Mouse (Mus musculus) forebrain, embryonic 12.5 days (tissue): ENCODE data around the gene Ezr. TPM values are rescaled to one million over a fixed set of nuclear protein-coding genes. Genes with fewer than 3 reads are reported as not detected.
"Not testable (repeated sequence)": the region's sequence is repeated elsewhere in the genome, so short reads cannot be mapped to it uniquely, and the experiment has no call there.

Source experiments
- ATAC-seq: fragments of 200-750 bp; cut with Nextera tagmentation; 2 replicates; pipeline ENCODE4 v1.8.0; 2017; ENCODE audit warnings: moderate TSS enrichment; ENCODE audit not compliant: low FRiP score
- H3K27ac ChIP-seq: fragments of 300-500 bp; sonication (generic); 2 replicates; pipeline ENCODE4 v1.5.1; 2016; ENCODE audit warnings: mild to moderate bottlenecking
- H3K27me3 ChIP-seq: fragments of 300-500 bp; sonication (generic); 2 replicates; pipeline ENCODE4 v1.6.1; 2016; ENCODE audit warnings: mild to moderate bottlenecking
- H3K36me3 ChIP-seq: fragments of 300-500 bp; sonication (generic); replicated peaks from 2 replicates; pipeline ENCODE4 v1.6.1; 2016; ENCODE audit warnings: mild to moderate bottlenecking
- H3K4me1 ChIP-seq: fragments of 300-500 bp; sonication (generic); 2 replicates; pipeline ENCODE4 v1.6.1; 2016
- H3K4me2 ChIP-seq: fragments of 300-500 bp; sonication (generic); 2 replicates; pipeline ENCODE4 v1.6.1; 2016; ENCODE audit warnings: mild to moderate bottlenecking, moderate library complexity
- H3K4me3 ChIP-seq: fragments of 300-500 bp; sonication (generic); replicated peaks from 2 replicates; pipeline ENCODE4 v1.5.1; 2016; ENCODE audit warnings: mild to moderate bottlenecking
- H3K9ac ChIP-seq: fragments of 300-500 bp; sonication (generic); 2 replicates; pipeline ENCODE4 v1.6.1; 2016; ENCODE audit warnings: mild to moderate bottlenecking
- H3K9me3 ChIP-seq: fragments of 300-500 bp; sonication (generic); 2 replicates; pipeline ENCODE4 v1.6.1; 2016
- WGBS: fragments of 180-500 bp; shearing (Covaris S2); methylation state at CpG from one replicate; pipeline ENCODE4 v1.1.7; 2016; 5-methylcytosine and 5-hydroxymethylcytosine counted together
- polyA plus RNA-seq: library from polyadenylated mRNA; unstranded; fragments of >200 nt; fragmentation: Nextera tagmentation; extraction: Ambion mirVana; gene quantifications from 2 replicates; pipeline ENCODE4 v1.2.1, GENCODE M21; 2016

Ezr gene
- polyA plus RNA-seq, 1 experiment from 2014 or later = 122 TPM

- Histone ChIP-seq H3K27me3 (no peaks in the 10 kb centered on the region), H3K27ac (0 out of 2 replicates have a peak overlapping the region, but pooled peaks have one; percentile 47), H3K9ac (no peak overlapping the region), H3K36me3 (peaks cover 33% of the 10 kb centered on the region), H3K4me3 (no peak overlapping the region), H3K4me2 (no peak overlapping the region), H3K4me1 (peaks cover 49% of the 10 kb centered on the region), H3K9me3 (no peaks in the 10 kb centered on the region)
- WGBS = 64% methylated on average over 12 of the region's 12 CpGs
- ATAC-seq = no peak
Measured at GRCm38 (mm10) chr17:6737273-6737997, 45.1 kb downstream of the Ezr start.

GRCm38 (mm10) chr17:6736306-6737272 lies 46.0 kb downstream of the Ezr start:
- Histone ChIP-seq H3K27ac (peak overlapping the region; percentile 54), H3K36me3 (peaks cover 24% of the 10 kb centered on the region), H3K4me1 (peaks cover 40% of the 10 kb centered on the region), H3K27me3 (no peaks in the 10 kb centered on the region), H3K9me3 (no peaks in the 10 kb centered on the region), H3K4me3 (no peak overlapping the region), H3K4me2 (no peak overlapping the region), H3K9ac (no peak overlapping the region)
- WGBS = 17% methylated on average over 15 of the region's 15 CpGs
- ATAC-seq = peak; percentile 58; the same call in 1 of the 2 replicates

- H3K36me3 ChIP-seq = peaks cover 13% of the 10 kb centered on the region
- H3K27ac ChIP-seq = no peak overlapping the region
- H3K4me3 ChIP-seq = no peak overlapping the region
- peaks cover 25% of the 10 kb centered on the region for H3K4me1 ChIP-seq
- ATAC-seq = no peak
- WGBS = 93% methylated on average over 12 of the region's 12 CpGs
- no peak overlapping the region for H3K4me2 ChIP-seq
- no peak overlapping the region for H3K9ac ChIP-seq
- no peaks in the 10 kb centered on the region for H3K9me3 ChIP-seq
- H3K27me3 ChIP-seq = no peaks in the 10 kb centered on the region
Measured at GRCm38 (mm10) chr17:6734746-6735441, 47.7 kb downstream of the Ezr start.

- no peaks in the 10 kb centered on the region for H3K36me3 ChIP-seq
- H3K27ac ChIP-seq = no peak overlapping the region
- peaks cover 30% of the 10 kb centered on the region for H3K4me1 ChIP-seq
- H3K4me3 ChIP-seq = no peak overlapping the region
- no peak overlapping the region for H3K9ac ChIP-seq
- H3K9me3 ChIP-seq = no peaks in the 10 kb centered on the region
- WGBS = 95% methylated on average over 10 of the region's 10 CpGs
- H3K4me2 ChIP-seq = no peak overlapping the region
- no peaks in the 10 kb centered on the region for H3K27me3 ChIP-seq
- no peak for ATAC-seq
Measured at GRCm38 (mm10) chr17:6733322-6733875, 49.2 kb downstream of the Ezr start.

GRCm38 (mm10) chr17:6732665-6733064 lies 49.9 kb downstream of the Ezr start:
- no peaks in the 10 kb centered on the region for H3K36me3 ChIP-seq
- no peaks in the 10 kb centered on the region for H3K9me3 ChIP-seq
- ATAC-seq = no peak
- WGBS = 94% methylated on average over 4 of the region's 4 CpGs
- H3K4me1 ChIP-seq = peaks cover 24% of the 10 kb centered on the region
- no peak overlapping the region for H3K4me3 ChIP-seq
- H3K4me2 ChIP-seq = no peak overlapping the region
- H3K27ac ChIP-seq = no peak overlapping the region
- no peak overlapping the region for H3K9ac ChIP-seq
- H3K27me3 ChIP-seq = no peaks in the 10 kb centered on the region

GRCm38 (mm10) chr17:6731634-6732033 lies 51.0 kb downstream of the Ezr start:
- 0 out of 2 replicates have a peak, but pooled peaks cover 4% of the 10 kb centered on the region for H3K27me3 ChIP-seq
- 92% methylated on average over 12 of the region's 12 CpGs for WGBS
- ATAC-seq = no peak
- H3K27ac ChIP-seq = no peak overlapping the region
- H3K36me3 ChIP-seq = no peaks in the 10 kb centered on the region
- peaks cover 14% of the 10 kb centered on the region for H3K4me1 ChIP-seq
- no peak overlapping the region for H3K4me3 ChIP-seq
- H3K4me2 ChIP-seq = no peak overlapping the region
- H3K9ac ChIP-seq = no peak overlapping the region
- no peaks in the 10 kb centered on the region for H3K9me3 ChIP-seq

- Histone ChIP-seq H3K9me3 (no peaks in the 10 kb centered on the region), H3K27ac (no peak overlapping the region), H3K4me1 (peaks cover 9% of the 10 kb centered on the region), H3K4me3 (no peak overlapping the region), H3K27me3 (0 out of 2 replicates have a peak, but pooled peaks cover 4% of the 10 kb centered on the region), H3K9ac (no peak overlapping the region), H3K4me2 (no peak overlapping the region), H3K36me3 (no peaks in the 10 kb centered on the region)
- WGBS = 81% methylated on average over 8 of the region's 8 CpGs
- no peak for ATAC-seq
Measured at GRCm38 (mm10) chr17:6731132-6731531, 51.5 kb downstream of the Ezr start.

- ATAC-seq = no peak
- H3K27ac ChIP-seq = peak overlapping the region; percentile 60; the same call in 1 of the 2 replicates
- H3K4me1 ChIP-seq = peaks cover 6% of the 10 kb centered on the region
Measured at GRCm38 (mm10) chr17:6729244-6729742, 53.3 kb downstream of the Ezr start.

GRCm38 (mm10) chr17:6727996-6728610 lies 54.5 kb downstream of the Ezr start:
- Histone ChIP-seq H3K4me1 (peaks cover 6% of the 10 kb centered on the region), H3K27me3 (0 out of 2 replicates have a peak, but pooled peaks cover 4% of the 10 kb centered on the region), H3K4me2 (no peak overlapping the region), H3K27ac (no peak overlapping the region), H3K9ac (no peak overlapping the region), H3K4me3 (no peak overlapping the region), H3K9me3 (no peaks in the 10 kb centered on the region), H3K36me3 (no peaks in the 10 kb centered on the region)
- ATAC-seq = no peak
- 94% methylated on average over 12 of the region's 12 CpGs for WGBS

More at GRCm38 (mm10) chr17:6729244-6729742, 53.3 kb downstream of the Ezr start:
- Histone ChIP-seq H3K9ac (no peak overlapping the region), H3K36me3 (no peaks in the 10 kb centered on the region), H3K4me3 (no peak overlapping the region), H3K9me3 (no peaks in the 10 kb centered on the region), H3K4me2 (no peak overlapping the region), H3K27me3 (0 out of 2 replicates have a peak, but pooled peaks cover 4% of the 10 kb centered on the region)
- 17% methylated on average over 6 of the region's 6 CpGs for WGBS

- not testable (repeated sequence) for ATAC-seq, H3K9me3 ChIP-seq, H3K27me3 ChIP-seq, H3K36me3 ChIP-seq, H3K9ac ChIP-seq, H3K4me1 ChIP-seq, H3K27ac ChIP-seq, H3K4me3 ChIP-seq, H3K4me2 ChIP-seq
- 82% methylated on average over 8 of the region's 8 CpGs for WGBS
Measured at GRCm38 (mm10) chr17:6713944-6714343, 68.6 kb downstream of the Ezr start.

GRCm38 (mm10) chr17:6713483-6713882 lies 69.1 kb downstream of the Ezr start:
- H3K4me2 ChIP-seq, ATAC-seq, H3K27ac ChIP-seq, H3K36me3 ChIP-seq, H3K27me3 ChIP-seq, H3K4me1 ChIP-seq, H3K9ac ChIP-seq, H3K4me3 ChIP-seq, H3K9me3 ChIP-seq: not testable (repeated sequence)
- 75% methylated on average over 2 of the region's 2 CpGs for WGBS
